Mouse (Mus musculus) lung, adult 2 months (tissue): ENCODE measurements around the gene Fxyd6.

ENCODE experiments used
- CTCF ChIP-seq: fragments of 200-500 bp; IDR thresholded peaks from 2 replicates; pipeline ENCODE4 v1.5.1; 2011; ENCODE audit warnings: mild to moderate bottlenecking, low read length, control low read depth; ENCODE audit not compliant: insufficient read depth
- POLR2A ChIP-seq: fragments of 200-500 bp; IDR thresholded peaks from 2 replicates; pipeline ENCODE4 v1.6.1; 2011; ENCODE audit warnings: low read depth, mild to moderate bottlenecking, control low read depth, low read length, borderline replicate concordance; ENCODE audit errors: extremely low read depth

DNA sequence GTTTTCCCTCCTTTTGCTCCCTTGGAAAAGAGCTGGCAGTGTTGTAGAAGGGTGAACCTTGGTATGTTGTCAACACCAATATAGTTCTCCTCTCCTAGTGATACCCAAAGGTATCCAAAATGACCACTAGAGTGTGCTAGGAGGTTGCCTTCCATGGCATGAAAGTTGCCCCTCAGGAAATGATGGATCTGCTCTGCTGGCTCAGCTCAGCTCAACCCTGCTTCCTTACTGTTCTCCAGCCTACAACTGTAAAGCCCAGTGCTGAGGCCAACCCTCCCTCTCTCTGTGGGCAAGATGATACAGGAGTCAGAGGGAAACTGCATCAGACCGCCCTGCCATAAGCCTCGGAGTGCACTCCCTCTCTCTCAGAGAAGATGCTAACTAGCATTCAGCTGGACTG is 24.5 kb upstream of the Fxyd6 start:
- TF ChIP-seq CTCF (no peak; the same call in 1 of the 2 replicates), POLR2A (no peak)
